Mouse (Mus musculus): ENCODE measurements at regions not wholly inside any gene's neighbourhood (a gene's known extent, or its start where the extent isn't known, plus 50 kb on each side); places are given as distances from the start of the nearest gene placed in this dataset.

- DNase-seq, result peak; percentile 36
These were observed 275.9 kb downstream of the Pmp22 start for GRCm38 (mm10) chr11:63404719-63405118.

GRCm38 (mm10) chr11:63409431-63409830, 280.6 kb downstream of the Pmp22 start:
- no peak for DNase-seq

GRCm38 (mm10) chr11:63410921-63411320, 282.1 kb downstream of the Pmp22 start:
- DNase-seq, result no peak

- DNase-seq, result no peak
These were observed 283.7 kb downstream of the Pmp22 start for GRCm38 (mm10) chr11:63412364-63412991.

GRCm38 (mm10) chr11:63413106-63413505, 284.3 kb downstream of the Pmp22 start:
- DNase-seq, result no peak

- no peak for DNase-seq
These were observed 284.8 kb downstream of the Pmp22 start for GRCm38 (mm10) chr11:63413621-63414020.

- peak; percentile 43 for DNase-seq
These were observed 289.4 kb downstream of the Pmp22 start for GRCm38 (mm10) chr11:63418042-63418776.

- no peak for DNase-seq
These were observed 291.6 kb downstream of the Pmp22 start for GRCm38 (mm10) chr11:63420341-63420740.

GRCm38 (mm10) chr11:63422069-63422468, 293.3 kb downstream of the Pmp22 start:
- no peak for DNase-seq

GRCm38 (mm10) chr11:63424319-63424718, 295.5 kb downstream of the Pmp22 start:
- DNase-seq, result no peak

- no peak for DNase-seq
These were observed 297.0 kb downstream of the Pmp22 start for GRCm38 (mm10) chr11:63425741-63426140.

GRCm38 (mm10) chr11:63453786-63454185, 325.0 kb downstream of the Pmp22 start:
- no peak for DNase-seq

- no peak for DNase-seq
These were observed 326.2 kb downstream of the Pmp22 start for GRCm38 (mm10) chr11:63454910-63455531.

GRCm38 (mm10) chr11:63456356-63456755, 327.6 kb downstream of the Pmp22 start:
- no peak for DNase-seq

- DNase-seq, result no peak
These were observed 328.5 kb downstream of the Pmp22 start for GRCm38 (mm10) chr11:63457250-63457649.

- DNase-seq, result no peak
These were observed 331.4 kb downstream of the Pmp22 start for GRCm38 (mm10) chr11:63460146-63460545.

GRCm38 (mm10) chr11:63463797-63464331, 335.1 kb downstream of the Pmp22 start:
- DNase-seq, result peak; percentile 28

GRCm38 (mm10) chr11:63465941-63466340, 337.2 kb downstream of the Pmp22 start:
- no peak for DNase-seq

- no peak for DNase-seq
These were observed 337.8 kb downstream of the Pmp22 start for GRCm38 (mm10) chr11:63466541-63466940.

- no peak for DNase-seq
These were observed 346.0 kb downstream of the Pmp22 start for GRCm38 (mm10) chr11:63474831-63475230.

GRCm38 (mm10) chr11:63481676-63482310, 353.0 kb downstream of the Pmp22 start:
- DNase-seq, result peak; percentile 22

GRCm38 (mm10) chr11:63482593-63482992, 353.8 kb downstream of the Pmp22 start:
- DNase-seq, result no peak

GRCm38 (mm10) chr11:63487203-63487602, 358.4 kb downstream of the Pmp22 start:
- no peak for DNase-seq
